Mouse (Mus musculus): ENCODE results near the gene Tnfrsf21.

Tnfrsf21 gene

GRCm38 (mm10) chr17:43016371-43017331 lies at the start of gene Tnfrsf21:
Gene Tnfrsf21 (plus strand): TSS chr17:43016555.
- DNase-seq = peak; percentile 89 to 90

DNA sequence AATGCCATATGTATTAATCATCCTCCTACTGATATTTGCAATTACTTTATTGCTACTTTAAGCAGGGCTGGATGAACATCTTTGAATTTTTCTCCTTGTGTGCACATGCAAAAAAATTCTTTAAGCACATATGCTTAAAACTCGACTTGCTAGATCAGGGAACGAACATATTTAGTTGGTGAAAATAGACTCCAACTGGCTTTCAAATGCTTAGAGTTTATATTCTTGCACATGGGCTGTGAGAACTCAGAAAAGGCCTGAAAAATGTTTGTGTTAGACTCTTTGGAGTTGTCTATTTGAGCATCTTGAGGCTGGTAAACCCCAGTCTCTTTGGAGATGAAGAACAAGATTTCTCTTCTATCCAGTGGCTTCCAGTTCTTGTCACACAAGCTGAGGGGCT lies 48.2 kb upstream of the Tnfrsf21 start:
- no peak for DNase-seq

- no peak for DNase-seq
These were observed 40.9 kb upstream of the Tnfrsf21 start for GRCm38 (mm10) chr17:42975312-42975996.

DNA sequence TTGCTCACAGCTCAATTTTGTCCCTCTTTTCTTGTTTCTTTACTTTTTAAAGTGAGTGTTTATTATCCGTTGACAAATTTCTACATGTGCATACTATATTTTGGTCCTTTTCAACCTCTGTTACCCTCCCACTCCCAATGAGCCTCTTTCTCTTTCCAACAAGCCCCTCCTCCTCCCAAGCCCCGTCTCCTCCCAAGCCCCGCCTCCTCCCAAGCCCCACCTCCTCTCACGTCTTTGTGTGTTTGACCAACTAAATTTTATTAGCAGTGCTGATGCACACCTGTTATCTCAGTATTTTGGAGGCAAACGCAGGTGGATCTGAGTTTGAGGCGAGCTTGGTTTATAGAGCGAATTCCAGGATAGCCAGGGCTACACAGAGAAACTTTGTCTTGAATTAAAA lies 38.6 kb upstream of the Tnfrsf21 start:
- no peak for DNase-seq

DNA sequence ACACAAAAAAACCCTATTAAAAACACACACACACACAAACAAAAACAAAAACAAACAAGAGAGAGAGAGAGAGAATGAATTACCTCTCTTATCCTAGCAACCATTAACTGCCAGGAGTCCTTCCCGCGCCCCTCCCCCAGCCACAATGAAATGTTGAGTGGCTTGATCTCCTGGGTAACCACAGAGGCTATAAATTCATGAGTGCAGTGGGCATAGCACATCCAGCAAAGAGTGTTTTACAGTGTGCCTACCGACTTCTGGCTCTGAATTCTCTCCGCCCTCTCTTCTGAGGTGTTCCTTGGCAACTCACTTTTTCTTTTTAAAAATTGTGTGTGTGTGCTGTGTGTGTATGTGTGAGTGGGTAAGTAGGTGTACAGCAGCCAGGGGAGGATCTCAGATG lies 38.0 kb upstream of the Tnfrsf21 start:
- DNase-seq = no peak

DNA sequence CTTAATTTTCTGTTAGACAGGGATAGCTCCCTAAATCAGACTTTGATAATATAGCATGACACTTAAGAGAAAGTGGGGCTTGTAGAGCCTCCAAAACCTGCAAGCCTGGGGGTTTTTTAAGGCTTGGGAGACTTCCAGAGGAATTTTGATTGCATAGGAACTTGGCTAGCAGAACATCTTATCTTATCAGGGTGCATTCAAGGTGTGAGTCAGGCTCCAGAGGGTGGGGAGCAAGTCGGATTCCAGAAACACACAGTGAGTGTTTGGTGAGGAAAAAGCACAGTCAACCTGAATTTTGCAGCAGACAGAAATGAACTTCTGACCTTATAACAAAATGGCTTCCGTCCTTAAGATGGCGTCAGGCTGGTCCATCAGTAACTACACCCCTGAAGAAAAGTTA lies 34.5 kb upstream of the Tnfrsf21 start:
- DNase-seq = no peak

DNA sequence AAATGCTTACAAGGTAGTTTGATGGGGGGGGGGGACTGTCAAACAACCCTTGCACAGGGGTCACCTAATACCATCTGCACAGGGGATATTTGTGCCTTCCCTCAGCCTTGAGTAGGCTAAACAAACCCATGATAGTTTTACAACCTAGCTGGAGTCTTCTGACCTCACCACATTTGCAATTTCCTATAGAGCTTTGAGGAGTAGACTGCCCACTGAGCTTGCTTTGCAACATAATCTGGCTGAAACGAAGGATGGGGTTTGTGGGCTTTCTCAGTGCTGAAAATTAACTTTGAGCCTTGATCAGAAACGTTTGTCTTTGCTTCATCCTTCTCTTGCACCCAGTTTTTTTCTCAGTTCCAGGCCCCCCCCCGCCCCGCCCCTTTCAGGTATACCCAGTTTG lies 33.8 kb upstream of the Tnfrsf21 start:
- no peak for DNase-seq

GRCm38 (mm10) chr17:42985837-42986589 lies 30.3 kb upstream of the Tnfrsf21 start:
- DNase-seq = no peak

DNA sequence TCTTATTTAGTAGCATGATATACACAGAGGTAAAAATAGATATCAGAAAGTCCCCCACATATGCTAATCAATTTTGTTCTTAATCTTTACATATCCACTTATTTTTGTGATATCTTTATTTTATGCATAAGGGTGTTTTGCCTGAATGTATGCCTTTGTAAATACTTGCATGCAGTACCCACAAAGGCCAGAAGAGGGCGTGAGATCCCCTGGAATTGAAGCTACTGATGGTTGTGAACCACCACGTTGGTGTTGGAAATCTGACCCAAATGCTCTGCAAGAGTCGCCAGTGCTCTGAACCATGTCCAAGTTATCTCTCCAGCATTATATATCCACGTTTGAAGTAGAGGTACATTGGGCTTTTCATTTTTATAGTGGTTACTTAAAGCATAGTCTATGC lies 28.7 kb upstream of the Tnfrsf21 start:
- DNase-seq = peak in 1 of 2 experiments; percentile 5

DNA sequence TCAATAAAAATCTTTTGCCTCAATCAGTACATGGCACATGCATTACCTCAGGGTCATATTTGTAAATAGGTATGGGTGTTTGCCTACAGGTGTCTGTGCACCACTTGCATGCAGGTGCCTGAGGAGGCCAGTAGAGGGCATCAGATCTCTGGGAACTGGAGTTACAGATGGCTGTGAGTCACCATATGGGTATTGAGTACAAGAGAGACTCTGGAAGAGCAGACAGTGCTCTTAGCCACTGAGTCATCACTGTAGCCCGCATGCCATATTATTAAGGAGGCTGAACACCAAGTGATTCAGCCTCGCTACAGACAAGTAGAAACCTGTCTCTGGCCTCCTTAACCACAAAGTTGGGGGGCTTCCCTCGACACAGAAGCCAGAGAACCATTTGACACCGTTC lies 26.4 kb upstream of the Tnfrsf21 start:
- no peak for DNase-seq

- DNase-seq = no peak
These were observed 25.2 kb upstream of the Tnfrsf21 start for GRCm38 (mm10) chr17:42991112-42991511.

DNA sequence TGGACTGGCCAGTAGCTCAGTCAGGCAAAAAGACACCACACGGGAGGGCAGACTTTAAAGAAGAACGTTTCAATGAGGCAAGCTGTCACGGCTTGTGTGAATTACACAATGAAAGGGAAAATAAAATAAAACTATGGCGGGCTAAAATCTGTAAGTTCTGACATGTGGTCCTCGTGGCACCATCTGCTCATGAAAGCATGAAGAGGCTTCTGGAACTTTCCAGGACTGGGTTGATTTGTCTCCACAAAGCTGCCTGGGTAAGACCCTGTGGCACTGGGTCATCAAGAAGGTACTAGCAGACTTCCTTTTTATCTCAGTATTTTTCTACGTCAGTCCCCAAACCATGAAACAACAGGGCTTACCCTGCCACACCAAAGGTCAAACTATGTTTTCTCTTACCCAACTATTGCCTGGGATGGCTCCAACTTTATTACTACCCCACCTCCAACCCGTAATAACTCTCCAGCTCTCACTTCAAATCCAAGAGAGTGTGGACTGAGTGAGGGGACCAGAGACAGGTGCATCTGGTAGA lies 16.8 kb upstream of the Tnfrsf21 start:
- DNase-seq = no peak

DNA sequence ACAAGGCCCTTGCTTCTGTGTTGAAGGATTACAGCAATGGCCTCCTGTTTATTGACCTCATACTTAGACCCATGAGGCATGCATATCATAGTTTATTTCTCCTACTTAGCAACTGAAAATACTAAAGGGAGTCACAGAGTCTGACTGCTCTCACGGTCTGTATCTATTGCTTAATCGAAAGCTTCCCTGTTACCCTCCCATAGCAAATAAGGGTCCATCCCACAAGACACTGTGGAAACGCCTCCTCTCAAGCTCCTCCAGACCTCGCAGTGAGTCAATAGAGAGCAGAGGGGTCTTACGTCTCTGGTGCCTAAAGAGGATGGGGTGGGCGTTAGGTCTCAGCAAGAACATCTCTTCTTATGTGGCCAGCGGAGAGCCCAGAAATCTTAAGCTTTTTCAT lies 15.8 kb upstream of the Tnfrsf21 start:
- DNase-seq = no peak

DNA sequence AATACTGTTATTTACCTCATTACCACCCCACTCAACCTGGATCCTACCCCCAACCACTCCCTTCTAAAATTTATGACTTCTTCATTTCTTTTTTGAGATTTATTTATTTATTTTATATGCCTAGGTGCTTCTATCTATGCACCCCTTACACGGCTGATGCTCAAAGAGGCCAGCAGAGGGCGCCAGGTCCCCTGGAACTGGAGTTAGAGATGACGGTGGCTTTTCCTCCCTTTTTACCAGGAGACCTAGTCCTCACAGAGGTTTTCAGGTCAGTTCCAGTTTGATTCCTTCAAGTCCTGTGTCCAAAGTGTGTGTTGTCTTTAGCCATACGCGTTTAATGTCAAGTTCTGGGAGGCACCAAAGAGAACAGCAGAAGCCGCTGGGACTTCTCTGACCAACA lies 3.6 kb upstream of the Tnfrsf21 start:
- peak; percentile 46 to 56 for DNase-seq

DNA sequence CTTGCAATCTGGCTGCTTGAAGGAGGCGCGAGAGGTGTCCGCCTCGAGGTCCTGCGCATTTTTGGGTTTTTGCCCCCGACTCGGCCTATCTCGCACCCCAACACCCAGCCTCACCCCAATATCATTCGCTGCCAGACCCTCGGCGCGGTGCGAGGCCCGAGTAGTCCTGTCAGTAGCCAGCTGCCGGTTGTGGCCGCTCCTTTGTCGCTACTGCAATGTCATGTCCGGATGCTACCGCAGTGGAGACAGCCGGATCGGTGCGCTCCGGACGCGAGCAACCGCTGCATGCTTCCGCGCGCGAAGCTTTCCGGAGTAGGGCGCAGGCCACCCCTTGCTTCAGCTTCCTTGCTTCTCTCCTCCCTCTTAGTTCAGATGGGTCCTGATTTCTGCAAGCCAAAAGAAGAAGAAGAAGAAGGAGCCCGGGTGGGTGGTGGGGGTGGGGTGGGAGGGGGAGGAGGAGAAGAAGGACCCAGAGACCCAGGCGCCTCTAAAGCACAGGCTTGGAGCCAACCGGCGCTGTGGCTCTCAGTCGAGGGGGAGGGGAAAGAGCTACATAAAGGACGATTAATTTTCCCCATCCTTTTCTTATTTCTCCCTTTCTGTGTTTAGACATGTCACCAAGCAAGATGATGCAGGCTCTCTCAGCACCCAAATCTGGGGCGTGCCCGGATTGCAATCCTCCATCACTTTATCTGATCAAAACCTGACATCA lies 1.1 kb downstream of the Tnfrsf21 start:
- DNase-seq = peak; percentile 42 to 45

- DNase-seq = no peak
These were observed 1.7 kb downstream of the Tnfrsf21 start for GRCm38 (mm10) chr17:43018071-43018470.

- DNase-seq = no peak
These were observed 3.3 kb downstream of the Tnfrsf21 start for GRCm38 (mm10) chr17:43019660-43020059.

GRCm38 (mm10) chr17:43021017-43021416 lies 4.7 kb downstream of the Tnfrsf21 start:
- no peak for DNase-seq

GRCm38 (mm10) chr17:43022056-43022455 lies 5.7 kb downstream of the Tnfrsf21 start:
- no peak for DNase-seq

DNA sequence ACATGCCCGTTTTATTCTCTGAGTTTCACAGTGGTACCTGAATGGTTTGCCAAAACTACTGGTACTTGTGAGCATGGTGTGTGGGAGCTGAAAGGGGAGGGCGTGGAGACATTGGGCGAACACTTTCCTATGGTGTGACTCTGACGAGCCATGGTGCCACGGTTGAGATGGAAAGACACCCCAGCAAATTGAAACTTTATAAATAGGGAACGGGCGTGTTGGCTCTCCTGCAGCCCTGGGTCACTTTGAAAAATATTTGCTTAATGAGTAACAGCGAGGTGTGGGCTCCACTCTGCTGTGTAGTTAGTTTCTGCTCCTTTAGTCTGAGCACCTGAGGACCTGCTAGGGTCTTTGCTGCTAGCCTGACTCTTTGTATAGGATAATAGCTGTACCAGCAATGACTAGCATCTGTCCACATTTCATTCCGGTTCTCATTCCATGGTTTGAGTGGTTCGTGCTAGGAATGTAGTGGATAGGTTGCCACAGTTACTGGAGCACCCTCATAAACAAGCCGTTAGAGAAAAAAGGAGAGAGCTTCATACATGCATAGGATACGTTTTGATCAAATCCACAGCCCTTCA lies 7.4 kb downstream of the Tnfrsf21 start:
- no peak for DNase-seq

- DNase-seq = no peak
These were observed 8.2 kb downstream of the Tnfrsf21 start for GRCm38 (mm10) chr17:43024531-43024930.

GRCm38 (mm10) chr17:43025048-43025447 lies 8.7 kb downstream of the Tnfrsf21 start:
- no peak for DNase-seq
